Mouse (Mus musculus) thymus, adult 2 months (tissue): Measurements from ENCODE around the gene Map3k3.

Experiments used
- CTCF ChIP-seq: fragments of 200-500 bp; IDR thresholded peaks from 2 replicates; pipeline ENCODE4 v1.5.1; 2012; ENCODE audit warnings: mild to moderate bottlenecking, control low read depth, low read length, moderate library complexity, borderline replicate concordance; ENCODE audit not compliant: control insufficient read depth, poor library complexity, insufficient read depth; ENCODE audit errors: extremely low read depth
- POLR2A ChIP-seq: fragments of 200-500 bp; IDR thresholded peaks from 2 replicates; pipeline ENCODE4 v1.6.1; 2012; ENCODE audit warnings: mild to moderate bottlenecking, low read length, control low read depth, moderate library complexity; ENCODE audit not compliant: control insufficient read depth, poor library complexity, insufficient read depth; ENCODE audit errors: extremely low read depth

- no peak for TF ChIP-seq POLR2A
- TF ChIP-seq CTCF: no peak
These were observed 77.8 kb downstream of the Map3k3 start for GRCm38 (mm10) chr11:106162237-106162636.
